Mouse (Mus musculus) kidney, postnatal 0 days (tissue): ENCODE results near the gene Gm10974. TPM values are rescaled to one million over a fixed set of nuclear protein-coding genes. Genes with fewer than 3 reads are reported as not detected.

Experiments
- ATAC-seq: fragments of 200-750 bp; cut with Nextera tagmentation; replicated peaks from 2 replicates; pipeline ENCODE4 v1.8.0; 2017; ENCODE audit warnings: low read depth, moderate number of reproducible peaks, moderate TSS enrichment, moderate library complexity; ENCODE audit not compliant: low FRiP score
- DNase-seq: peaks from one replicate; pipeline ENCODE4 v3.0.0-alpha.2; 2016; ENCODE audit warnings: low spot score
- H3K27ac ChIP-seq: fragments of 300-500 bp; sonication (generic); 2 replicates; pipeline ENCODE4 v1.5.1; 2014; ENCODE audit warnings: mild to moderate bottlenecking
- H3K27me3 ChIP-seq: fragments of 300-500 bp; sonication (generic); 2 replicates; pipeline ENCODE4 v1.6.1; 2014; ENCODE audit warnings: low read length, mixed read lengths; ENCODE audit not compliant: insufficient read depth
- H3K36me3 ChIP-seq: fragments of 300-500 bp; sonication (generic); 2 replicates; pipeline ENCODE4 v1.6.1; 2014; ENCODE audit warnings: low read length, mixed read lengths; ENCODE audit not compliant: insufficient read depth
- H3K4me1 ChIP-seq: fragments of 300-500 bp; sonication (generic); replicated peaks from 2 replicates; pipeline ENCODE4 v1.6.1; 2014; ENCODE audit warnings: antibody characterized with exemption, low read length, mixed read lengths; ENCODE audit not compliant: insufficient read depth
- H3K4me2 ChIP-seq: fragments of 300-500 bp; sonication (generic); 2 replicates; pipeline ENCODE4 v1.6.1; 2014; ENCODE audit warnings: mild to moderate bottlenecking, low read length, moderate library complexity, mixed read lengths
- H3K4me3 ChIP-seq: fragments of 300-500 bp; sonication (generic); replicated peaks from 2 replicates; pipeline ENCODE4 v1.5.1; 2014; ENCODE audit warnings: low read depth, low read length
- H3K9ac ChIP-seq: fragments of 300-500 bp; sonication (generic); 2 replicates; pipeline ENCODE4 v1.6.1; 2014; ENCODE audit warnings: low read depth, low read length
- H3K9me3 ChIP-seq: fragments of 300-500 bp; sonication (generic); replicated peaks from 2 replicates; pipeline ENCODE4 v1.6.1; 2016; ENCODE audit warnings: low read length, inconsistent platforms, mixed read lengths
- CTCF ChIP-seq: IDR thresholded peaks from 2 replicates; pipeline ENCODE4 v1.5.1; 2016; ENCODE audit warnings: antibody characterized with exemption, low read depth, mild to moderate bottlenecking, moderate library complexity
- WGBS: fragments of 180-500 bp; shearing (Covaris S2); extraction: QIAGEN DNeasy Blood & Tissue Kit; methylation state at CpG from one replicate; pipeline ENCODE4 v1.1.7; 2014; 5-methylcytosine and 5-hydroxymethylcytosine counted together
- polyA plus RNA-seq: library from polyadenylated mRNA; unstranded; fragments of >200 nt; fragmentation: Nextera tagmentation; extraction: Ambion mirVana; gene quantifications from 2 replicates; pipeline ENCODE4 v1.2.1, GENCODE M21; 2015

Gene Gm10974
- polyA plus RNA-seq, 1 experiment from 2014 or later = not detected

DNA sequence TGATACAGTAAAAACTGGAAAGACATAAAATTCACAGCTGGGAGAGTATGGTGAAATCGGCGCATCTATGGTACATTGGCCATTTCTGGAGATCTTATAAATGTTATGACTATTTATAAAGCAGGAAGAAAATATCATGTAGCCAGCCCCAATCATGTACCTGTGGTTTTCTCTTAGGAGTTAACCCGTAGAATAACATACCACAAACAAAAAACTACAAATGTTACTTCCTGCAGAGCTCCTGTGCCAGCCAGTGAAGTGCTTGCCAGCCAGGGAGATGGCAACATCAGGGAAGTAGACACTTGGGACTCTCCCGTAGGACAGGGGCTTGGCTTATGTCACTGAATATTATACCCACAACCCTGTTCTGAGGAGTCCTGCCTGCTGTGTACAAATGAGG lies 14.6 kb upstream of the Gm10974 start:
- WGBS = 83% methylated on average over 4 of the region's 4 CpGs
- DNase-seq (no peak), ATAC-seq (no peak)
- Histone ChIP-seq H3K36me3 (no peaks in the 10 kb centered on the region), H3K4me2 (no peak overlapping the region), H3K9ac (no peak overlapping the region), H3K27ac (no peak overlapping the region), H3K4me1 (no peaks in the 10 kb centered on the region), H3K9me3 (no peaks in the 10 kb centered on the region), H3K4me3 (no peak overlapping the region), H3K27me3 (no peaks in the 10 kb centered on the region)
- TF ChIP-seq CTCF = no peak

DNA sequence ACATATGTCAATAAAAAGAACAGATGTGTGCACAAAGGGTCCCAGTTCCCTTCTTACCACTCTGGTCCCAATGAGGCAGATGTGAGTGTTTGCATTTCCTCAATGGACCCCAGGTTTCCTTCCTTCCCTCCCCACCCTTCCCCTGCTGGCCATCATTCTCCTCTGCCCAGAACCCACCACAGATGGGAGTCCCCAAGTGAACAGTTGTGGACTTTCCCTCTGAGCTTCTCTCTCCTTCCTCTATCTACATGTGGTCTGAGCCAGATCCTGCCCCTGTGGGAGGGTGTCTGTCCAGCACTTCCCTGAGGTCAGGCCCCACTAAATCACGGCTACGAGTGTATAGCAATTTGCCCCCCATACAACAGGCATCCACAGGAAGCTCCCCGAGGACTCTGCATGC lies 10.8 kb upstream of the Gm10974 start:
- no peak for ATAC-seq
- Histone ChIP-seq H3K27ac (no peak overlapping the region), H3K36me3 (no peaks in the 10 kb centered on the region), H3K9ac (no peak overlapping the region), H3K4me1 (no peaks in the 10 kb centered on the region), H3K4me2 (no peak overlapping the region), H3K4me3 (no peak overlapping the region), H3K9me3 (no peaks in the 10 kb centered on the region), H3K27me3 (no peaks in the 10 kb centered on the region)
- WGBS = 35% methylated on average over 3 of the region's 3 CpGs
- no peak for DNase-seq
- no peak for TF ChIP-seq CTCF

DNA sequence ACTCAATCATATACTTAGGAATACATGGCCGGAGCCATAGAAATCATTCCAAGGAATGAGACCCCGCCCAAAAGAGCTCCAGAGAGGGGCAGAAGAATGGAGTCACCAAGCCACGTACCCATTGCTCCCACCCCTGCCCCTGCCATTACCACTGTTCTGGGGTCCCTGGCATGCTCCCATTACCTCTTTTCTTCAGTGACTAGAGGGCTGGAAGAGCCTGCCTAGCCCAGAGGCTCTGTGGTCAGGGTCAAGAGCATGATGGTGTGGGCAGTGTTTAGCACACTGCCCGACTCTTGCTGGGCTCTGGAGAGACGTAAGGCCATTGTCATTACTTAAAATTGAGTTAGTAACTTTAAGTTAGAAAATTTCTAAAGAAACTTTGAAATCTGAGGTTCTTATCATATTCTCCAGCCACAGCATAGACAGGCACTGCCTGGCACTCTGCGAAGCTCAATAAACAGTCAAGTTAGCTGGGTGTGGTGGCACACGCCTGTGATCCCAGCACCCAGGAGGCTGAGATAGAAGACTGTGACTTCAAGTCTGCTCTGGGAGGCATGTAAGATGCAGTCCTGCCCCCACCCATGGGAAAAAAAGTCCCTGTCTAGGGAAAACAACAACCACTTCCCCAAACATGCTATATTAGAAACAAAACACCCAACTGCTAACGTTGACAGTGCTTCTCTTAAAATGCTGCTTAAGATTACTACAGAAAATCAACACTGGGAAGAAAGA lies 9.7 kb upstream of the Gm10974 start:
- 89% methylated on average over 8 of the region's 8 CpGs for WGBS
- Histone ChIP-seq H3K4me1 (no peaks in the 10 kb centered on the region), H3K4me3 (no peak overlapping the region), H3K27ac (no peak overlapping the region), H3K9ac (no peak overlapping the region), H3K4me2 (no peak overlapping the region), H3K9me3 (no peaks in the 10 kb centered on the region; the same call in 1 of the 2 replicates), H3K36me3 (no peaks in the 10 kb centered on the region), H3K27me3 (no peaks in the 10 kb centered on the region)
- DNase-seq (no peak), ATAC-seq (no peak)
- no peak for TF ChIP-seq CTCF

DNA sequence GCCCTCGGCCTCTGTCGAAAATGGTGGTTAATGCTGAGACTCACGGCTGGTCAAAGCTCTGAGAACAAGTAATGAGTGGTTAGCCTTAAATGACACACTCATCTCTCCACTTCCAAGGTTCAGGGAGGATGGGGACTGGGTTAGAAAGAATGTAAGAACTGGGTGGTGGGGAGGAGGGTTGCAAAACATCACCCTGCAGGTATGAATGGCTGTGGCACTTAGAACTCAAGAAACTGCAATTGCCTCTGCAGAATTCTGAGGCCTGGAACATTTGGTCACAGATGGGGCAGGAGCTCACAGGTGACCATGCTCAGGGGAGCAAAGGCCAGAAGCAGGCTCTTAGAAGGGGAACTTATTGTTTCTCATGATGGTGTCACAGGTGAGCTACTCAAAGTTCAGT lies 7.2 kb upstream of the Gm10974 start:
- no peaks in the 10 kb centered on the region for H3K27me3 ChIP-seq
- H3K9ac ChIP-seq = no peak overlapping the region
- H3K27ac ChIP-seq = no peak overlapping the region
- H3K4me2 ChIP-seq = no peak overlapping the region
- H3K4me3 ChIP-seq = no peak overlapping the region
- no peaks in the 10 kb centered on the region for H3K4me1 ChIP-seq
- TF ChIP-seq CTCF = no peak
- WGBS = 82% methylated on average over 3 of the region's 3 CpGs
- ATAC-seq (no peak), DNase-seq (no peak)
- H3K36me3 ChIP-seq = no peaks in the 10 kb centered on the region
- no peaks in the 10 kb centered on the region; the same call in 1 of the 2 replicates for H3K9me3 ChIP-seq

DNA sequence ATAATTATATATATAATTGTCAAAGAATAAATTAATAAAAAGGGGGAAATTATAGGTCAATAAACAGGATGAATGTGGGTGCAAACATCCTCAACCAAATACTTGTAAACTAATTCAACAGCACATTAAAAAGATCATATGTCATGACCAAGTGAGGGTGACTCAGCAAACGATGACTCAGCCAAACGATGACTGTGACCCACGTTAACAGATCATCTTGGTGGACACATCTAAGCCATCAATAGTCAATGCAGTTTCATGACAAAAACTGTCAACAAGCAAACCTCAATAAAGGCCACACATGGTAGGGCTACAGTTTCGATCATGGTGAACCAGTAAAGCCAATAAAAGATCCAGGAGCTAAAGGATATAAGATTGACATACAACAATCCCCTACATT lies 6.7 kb upstream of the Gm10974 start:
- no peak for TF ChIP-seq CTCF
- H3K9me3 ChIP-seq = no peaks in the 10 kb centered on the region; the same call in 1 of the 2 replicates
- no peaks in the 10 kb centered on the region for H3K4me1 ChIP-seq
- no peaks in the 10 kb centered on the region for H3K36me3 ChIP-seq
- ATAC-seq (no peak), DNase-seq (no peak)
- WGBS = 87% methylated on average over 4 of the region's 4 CpGs
- H3K4me2 ChIP-seq = no peak overlapping the region
- no peak overlapping the region for H3K27ac ChIP-seq
- H3K27me3 ChIP-seq = no peaks in the 10 kb centered on the region
- no peak overlapping the region for H3K9ac ChIP-seq
- no peak overlapping the region for H3K4me3 ChIP-seq

DNA sequence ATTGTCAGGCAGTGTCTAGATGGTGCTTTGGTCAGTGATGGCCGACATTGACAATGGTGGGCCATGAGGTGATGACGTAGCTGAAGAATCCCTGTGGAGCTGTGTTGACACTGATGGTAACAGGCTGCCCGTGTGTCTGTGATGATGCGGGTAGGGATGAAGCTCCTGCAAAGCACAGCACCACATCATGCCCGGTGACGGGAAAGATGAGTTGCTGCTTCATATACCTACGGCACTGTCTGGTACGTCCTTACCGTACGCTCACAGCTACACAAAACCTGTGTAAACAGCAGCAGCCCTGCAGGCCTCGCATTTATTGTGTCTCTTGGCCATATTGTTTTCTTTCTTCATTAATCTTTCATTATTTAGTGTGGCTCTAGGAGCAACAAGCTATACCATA lies 1.2 kb upstream of the Gm10974 start:
- no peaks in the 10 kb centered on the region; the same call in 1 of the 2 replicates for H3K4me1 ChIP-seq
- no peak overlapping the region for H3K9ac ChIP-seq
- H3K9me3 ChIP-seq = no peaks in the 10 kb centered on the region; the same call in 1 of the 2 replicates
- TF ChIP-seq CTCF = no peak
- DNase-seq = no peak
- H3K4me2 ChIP-seq = no peak overlapping the region
- WGBS = 95% methylated on average over 11 of the region's 11 CpGs
- H3K36me3 ChIP-seq = no peaks in the 10 kb centered on the region
- H3K27me3 ChIP-seq = no peaks in the 10 kb centered on the region
- no peak overlapping the region for H3K4me3 ChIP-seq
- no peak for ATAC-seq
- no peak overlapping the region for H3K27ac ChIP-seq
